Mouse (Mus musculus) hindbrain, embryonic 13.5 days (tissue): ENCODE results near the gene Cux2. TPM values are rescaled to one million over a fixed set of nuclear protein-coding genes. Genes with fewer than 3 reads are reported as not detected.

Experiments used
- ATAC-seq: fragments of 200-750 bp; cut with Nextera tagmentation; 2 replicates; pipeline ENCODE4 v1.8.0; 2017; ENCODE audit warnings: moderate TSS enrichment; ENCODE audit not compliant: low FRiP score
- H3K27ac ChIP-seq: fragments of 300-500 bp; sonication (generic); 2 replicates; pipeline ENCODE4 v1.5.1; 2015; ENCODE audit warnings: inconsistent platforms, mild to moderate bottlenecking, moderate library complexity
- H3K27me3 ChIP-seq: fragments of 300-500 bp; sonication (generic); 2 replicates; pipeline ENCODE4 v1.6.1; 2015; ENCODE audit warnings: mild to moderate bottlenecking, inconsistent platforms
- H3K36me3 ChIP-seq: fragments of 300-500 bp; sonication (generic); 2 replicates; pipeline ENCODE4 v1.6.1; 2015; ENCODE audit warnings: mild to moderate bottlenecking, inconsistent platforms
- H3K4me1 ChIP-seq: fragments of 300-500 bp; sonication (generic); replicated peaks from 2 replicates; pipeline ENCODE4 v1.6.1; 2015; ENCODE audit warnings: inconsistent platforms
- H3K4me2 ChIP-seq: fragments of 300-500 bp; sonication (generic); 2 replicates; pipeline ENCODE4 v1.6.1; 2015; ENCODE audit warnings: inconsistent platforms, mild to moderate bottlenecking, moderate library complexity
- H3K4me3 ChIP-seq: fragments of 300-500 bp; sonication (generic); 2 replicates; pipeline ENCODE4 v1.5.1; 2015; ENCODE audit warnings: mild to moderate bottlenecking, inconsistent platforms
- H3K9ac ChIP-seq: fragments of 300-500 bp; sonication (generic); 2 replicates; pipeline ENCODE4 v1.6.1; 2015; ENCODE audit warnings: mild to moderate bottlenecking, inconsistent platforms
- H3K9me3 ChIP-seq: fragments of 300-500 bp; sonication (generic); 2 replicates; pipeline ENCODE4 v1.6.1; 2016; ENCODE audit warnings: inconsistent platforms
- WGBS: fragments of 180-500 bp; shearing (Covaris S2); methylation state at CpG from one replicate; pipeline ENCODE4 v1.1.7; 2015; 5-methylcytosine and 5-hydroxymethylcytosine counted together
- microRNA-seq: library from miRNA; unstranded; fragments of <30 nt; microRNA quantifications from one replicate; pipeline ENCODE4, GENCODE M21; 2016
- polyA plus RNA-seq: library from polyadenylated mRNA; unstranded; fragments of >200 nt; fragmentation: Nextera tagmentation; extraction: Ambion mirVana; gene quantifications from 2 replicates; pipeline ENCODE4 v1.2.1, GENCODE M21; 2015

The Cux2 gene
- polyA plus RNA-seq, 1 experiment from 2014 or later, result 29.1 TPM

DNA sequence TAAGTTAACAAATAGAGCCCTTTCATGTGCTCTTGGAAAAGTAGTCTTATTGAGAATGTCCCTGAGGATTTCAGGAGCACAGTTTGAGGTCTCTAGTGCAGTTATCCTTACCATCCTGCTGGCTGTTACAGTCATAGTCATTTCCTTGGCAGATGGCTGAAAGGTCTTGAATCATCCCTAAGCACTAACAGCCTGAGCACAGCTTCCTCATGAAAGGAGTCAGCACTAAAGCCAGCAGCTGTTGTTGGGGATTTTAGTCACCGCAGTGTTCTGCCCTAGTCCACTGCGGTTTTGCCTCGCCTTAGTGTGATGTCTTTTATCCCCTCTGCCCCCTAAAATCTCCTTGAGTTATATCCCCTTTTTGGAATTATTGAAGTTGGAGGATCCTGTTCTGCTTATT, 242.7 kb downstream of the Cux2 start:
- Histone ChIP-seq H3K4me3 (no peak overlapping the region), H3K4me1 (no peaks in the 10 kb centered on the region), H3K36me3 (peaks cover 62% of the 10 kb centered on the region), H3K4me2 (no peak overlapping the region), H3K9ac (no peak overlapping the region), H3K9me3 (no peaks in the 10 kb centered on the region), H3K27me3 (no peaks in the 10 kb centered on the region), H3K27ac (no peak overlapping the region)
- 87% methylated on average over 3 of the region's 3 CpGs for WGBS
- ATAC-seq, result no peak

Small RNA genes within 50 kb of the gene (microRNA-seq; reads per million reads assigned to microRNA genes)
- gene Mir7031, result not detected

Other genes with a start within 250 kb of the Cux2 start
- gene Sh2b3, start 212.5 kb downstream of the Cux2 start, polyA plus RNA-seq, result 6.4 and 6.5 TPM in 2 replicates
- 45.5 and 47.4 TPM in 2 replicates for gene Pheta1, start 201.1 kb downstream of the Cux2 start, polyA plus RNA-seq
- 3.7 and 7.3 TPM in 2 replicates for gene Myl2, start 50.8 kb upstream of the Cux2 start, polyA plus RNA-seq
- gene Ccdc63, start 90.7 kb upstream of the Cux2 start, polyA plus RNA-seq, result not detected in 2 replicates
- gene Ppp1cc, start 108.2 kb upstream of the Cux2 start, polyA plus RNA-seq, result 204 and 206 TPM in 2 replicates
- gene Hvcn1, start 156.7 kb upstream of the Cux2 start, polyA plus RNA-seq, result 1.8 and 2.2 TPM in 2 replicates
- 5.9 and 6.6 TPM in 2 replicates for gene Tctn1, start 214.4 kb upstream of the Cux2 start, polyA plus RNA-seq
- gene Pptc7, start 234.3 kb upstream of the Cux2 start, polyA plus RNA-seq, result 8.0 and 8.3 TPM in 2 replicates